Mouse (Mus musculus) E14TG2a.4 (cell line): ENCODE measurements at regions not wholly inside any gene's neighbourhood (a gene's known extent, or its start where the extent isn't known, plus 50 kb on each side); places are given as distances from the start of the nearest gene placed in this dataset.

ENCODE experiments used
- H3K27me3 ChIP-seq: 2 replicates; pipeline ENCODE4 v1.6.1; 2014; ENCODE audit warnings: low read length, control low read depth; ENCODE audit not compliant: insufficient read depth
- H3K36me3 ChIP-seq: 2 replicates; pipeline ENCODE4 v1.6.1; 2014; ENCODE audit warnings: low read length, control low read depth; ENCODE audit not compliant: insufficient read depth
- H3K4me1 ChIP-seq: replicated peaks from 2 replicates; pipeline ENCODE4 v1.6.1; 2014; ENCODE audit warnings: low read depth, low read length, control low read depth
- H3K4me3 ChIP-seq: replicated peaks from 2 replicates; pipeline ENCODE4 v1.5.1; 2014; ENCODE audit warnings: mild to moderate bottlenecking, low read length
- H3K9me3 ChIP-seq: 2 replicates; pipeline ENCODE4 v1.6.1; 2014; ENCODE audit warnings: low read length, control low read depth
- CTCF ChIP-seq: conservative IDR thresholded peaks from 2 replicates; pipeline ENCODE4 v1.5.1; 2014; ENCODE audit warnings: low read length
- NANOG ChIP-seq: IDR thresholded peaks from 2 replicates; pipeline ENCODE4 v1.6.1; 2014; ENCODE audit warnings: borderline replicate concordance, low read length, mixed read lengths
- POU5F1 ChIP-seq: IDR thresholded peaks from 2 replicates; pipeline ENCODE4 v1.6.1; 2014; ENCODE audit warnings: low read length, borderline replicate concordance

DNA sequence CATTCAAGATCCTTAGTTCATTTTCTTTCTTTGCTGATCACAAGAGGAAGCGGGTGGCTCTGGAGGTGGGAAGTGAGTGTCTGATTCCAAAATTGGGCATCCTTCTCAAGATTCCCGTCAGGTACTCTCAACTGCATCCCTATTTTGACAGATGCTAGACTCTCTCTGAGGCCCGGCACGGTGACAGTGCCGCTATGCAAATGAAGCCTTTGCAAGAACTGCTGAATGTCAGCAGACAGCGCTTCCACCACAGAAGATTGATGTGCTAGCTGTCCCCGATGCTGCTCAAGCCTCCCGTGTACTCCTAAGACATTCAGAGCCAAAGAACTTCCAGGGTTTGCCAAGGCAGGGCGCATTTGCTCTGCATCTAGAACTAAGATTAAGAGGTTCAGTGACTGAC lies 50.9 kb upstream of the Cpne4 start:
- TF ChIP-seq POU5F1 (no peak), CTCF (no peak), NANOG (no peak)
- H3K27me3 ChIP-seq, result no peaks in the 10 kb centered on the region
- H3K4me3 ChIP-seq, result no peak overlapping the region
- no peaks in the 10 kb centered on the region for H3K9me3 ChIP-seq
- no peaks in the 10 kb centered on the region for H3K36me3 ChIP-seq
- H3K4me1 ChIP-seq, result no peaks in the 10 kb centered on the region

DNA sequence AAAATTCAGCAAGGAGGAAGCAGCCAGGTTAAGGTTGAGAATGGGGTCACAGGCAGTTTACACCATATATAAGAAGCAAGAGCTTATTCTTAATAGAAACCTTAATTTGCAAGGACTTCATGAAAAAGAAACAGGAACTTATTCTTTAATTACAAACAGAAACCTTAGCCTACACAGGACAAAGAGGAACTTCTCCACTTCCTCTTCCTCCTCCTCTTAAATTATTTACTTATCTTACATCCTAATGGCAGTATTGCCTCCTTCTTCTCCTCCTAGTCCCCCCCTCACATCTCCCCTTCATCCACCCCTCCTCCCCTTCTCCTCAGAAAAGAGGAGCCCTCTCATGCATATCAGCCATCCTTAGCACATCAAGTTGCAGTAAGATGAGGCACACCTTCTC lies 56.4 kb upstream of the Cpne4 start:
- no peaks in the 10 kb centered on the region for H3K4me1 ChIP-seq
- H3K27me3 ChIP-seq, result no peaks in the 10 kb centered on the region
- TF ChIP-seq NANOG, result no peak
- no peak for TF ChIP-seq CTCF
- no peak for TF ChIP-seq POU5F1
- no peak overlapping the region for H3K4me3 ChIP-seq
- no peaks in the 10 kb centered on the region for H3K9me3 ChIP-seq
- H3K36me3 ChIP-seq, result no peaks in the 10 kb centered on the region

DNA sequence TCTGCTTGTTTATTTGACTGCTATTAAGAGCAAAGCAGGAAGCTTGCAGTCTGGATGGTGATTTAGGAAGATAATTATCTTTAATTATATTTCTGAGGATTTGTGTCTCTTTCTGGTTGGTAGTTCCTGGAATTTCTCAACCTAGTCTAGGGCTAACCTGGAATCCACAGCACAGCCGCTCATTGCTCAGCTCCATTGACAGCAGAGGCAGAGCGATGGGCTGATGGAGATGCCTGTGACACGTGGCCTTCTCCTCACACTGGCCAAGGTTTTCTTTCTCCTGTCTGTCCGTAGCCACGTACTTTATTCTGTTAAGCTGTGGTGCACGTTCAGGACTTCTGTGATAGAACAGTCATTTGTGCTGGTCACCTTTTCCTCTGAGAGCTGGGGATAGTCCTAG lies 57.7 kb upstream of the Cpne4 start:
- no peak for TF ChIP-seq POU5F1
- H3K36me3 ChIP-seq, result no peaks in the 10 kb centered on the region

DNA sequence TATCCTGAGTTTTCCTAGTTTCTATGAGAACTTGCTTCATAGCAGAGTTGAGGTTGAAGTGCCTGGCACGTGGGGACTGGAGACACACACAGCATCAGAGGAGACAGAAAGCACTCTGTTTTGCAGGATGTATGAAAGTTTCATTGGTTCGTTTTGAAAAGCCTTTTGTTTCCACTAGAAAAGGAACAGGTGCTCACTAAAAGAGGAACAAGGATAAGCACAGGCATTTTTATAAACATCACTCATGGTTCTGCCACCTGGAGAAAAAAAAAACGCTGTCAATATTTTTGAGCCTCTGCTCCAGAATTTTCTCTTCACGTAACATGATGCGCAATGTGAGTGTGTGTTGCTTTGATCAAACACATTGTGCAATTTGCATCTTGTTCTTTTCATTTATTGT lies 64.6 kb upstream of the Cpne4 start:
- H3K36me3 ChIP-seq, result no peaks in the 10 kb centered on the region
- H3K4me3 ChIP-seq, result no peak overlapping the region
- no peaks in the 10 kb centered on the region; the same call in 1 of the 2 replicates for H3K27me3 ChIP-seq
- H3K4me1 ChIP-seq, result no peaks in the 10 kb centered on the region
- peaks cover 6% of the 10 kb centered on the region; the same call in 1 of the 2 replicates for H3K9me3 ChIP-seq
- no peak for TF ChIP-seq NANOG
- TF ChIP-seq POU5F1, result no peak
- TF ChIP-seq CTCF, result no peak

More for the DNA sequence above, 57.7 kb upstream of the Cpne4 start:
- Histone ChIP-seq H3K4me3 (no peak overlapping the region), H3K27me3 (no peaks in the 10 kb centered on the region), H3K9me3 (no peaks in the 10 kb centered on the region), H3K4me1 (no peaks in the 10 kb centered on the region)

DNA sequence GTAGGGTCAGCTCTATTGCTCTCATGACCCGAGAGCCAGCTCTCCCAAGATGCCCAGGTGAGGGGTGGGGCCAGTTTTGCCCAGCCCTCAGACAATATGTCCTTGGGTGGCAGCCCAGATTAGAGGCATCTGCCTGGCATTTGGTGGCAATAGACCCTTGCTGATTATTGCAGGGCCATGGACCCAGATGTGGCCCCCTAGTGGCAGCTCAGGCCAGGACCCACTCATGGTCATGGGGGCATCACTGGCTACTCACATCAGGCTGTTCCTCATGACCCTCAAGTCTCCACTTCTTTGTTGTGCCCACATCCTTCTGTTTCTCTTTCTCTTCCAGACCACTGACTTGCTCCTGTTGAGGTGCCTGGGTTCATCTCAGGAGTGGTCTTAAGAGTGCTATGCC lies 66.4 kb upstream of the Cpne4 start:
- Histone ChIP-seq H3K36me3 (no peaks in the 10 kb centered on the region), H3K4me3 (no peak overlapping the region), H3K4me1 (no peaks in the 10 kb centered on the region), H3K27me3 (no peaks in the 10 kb centered on the region; the same call in 1 of the 2 replicates), H3K9me3 (peaks cover 6% of the 10 kb centered on the region; the same call in 1 of the 2 replicates)
- TF ChIP-seq NANOG, result no peak
- TF ChIP-seq POU5F1, result no peak
- no peak for TF ChIP-seq CTCF

DNA sequence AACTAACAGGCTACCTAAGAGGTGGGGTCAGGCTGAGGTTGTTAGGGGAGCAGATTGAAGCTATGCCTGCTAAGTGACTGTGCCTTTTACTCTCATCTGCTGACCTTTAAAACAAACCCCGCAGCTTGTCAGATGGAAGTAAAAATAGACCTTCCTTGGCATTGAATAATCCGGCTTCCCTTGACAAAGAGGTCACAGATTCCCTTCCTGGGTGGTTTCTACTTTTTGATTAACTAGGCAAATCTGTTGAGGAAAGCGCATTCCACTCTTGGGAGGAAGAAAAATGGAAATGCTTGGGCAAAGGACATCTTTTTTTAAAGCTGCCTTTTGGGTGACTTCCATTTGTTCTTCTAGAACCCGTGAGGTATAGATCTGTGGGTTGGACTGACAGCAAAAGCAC lies 72.3 kb upstream of the Cpne4 start:
- TF ChIP-seq NANOG (no peak), CTCF (no peak), POU5F1 (no peak)
- Histone ChIP-seq H3K9me3 (peaks cover 6% of the 10 kb centered on the region; the same call in 1 of the 2 replicates), H3K27me3 (no peaks in the 10 kb centered on the region), H3K36me3 (no peaks in the 10 kb centered on the region), H3K4me3 (no peak overlapping the region), H3K4me1 (no peaks in the 10 kb centered on the region)

DNA sequence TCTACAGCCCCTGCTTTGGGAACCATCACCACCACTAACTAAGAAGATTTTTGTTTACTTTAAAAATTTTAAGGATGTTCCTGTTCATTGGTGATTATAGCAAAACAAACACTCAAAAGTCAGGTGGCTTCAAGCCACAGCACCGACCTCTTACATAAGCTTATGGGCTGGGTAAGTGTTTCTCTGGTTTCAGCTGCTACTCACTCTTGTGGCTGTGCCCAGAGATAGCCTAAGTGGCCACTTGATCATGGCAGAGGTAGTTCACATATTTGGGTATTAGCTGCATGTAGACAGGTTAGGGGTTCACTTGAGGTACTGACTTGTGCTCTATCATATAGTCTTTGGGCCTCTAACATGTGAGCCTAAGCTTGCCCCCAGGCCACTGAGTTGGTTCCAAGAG lies 79.8 kb upstream of the Cpne4 start:
- Histone ChIP-seq H3K4me3 (no peak overlapping the region), H3K4me1 (no peaks in the 10 kb centered on the region), H3K27me3 (no peaks in the 10 kb centered on the region), H3K36me3 (no peaks in the 10 kb centered on the region), H3K9me3 (no peaks in the 10 kb centered on the region)
- no peak for TF ChIP-seq POU5F1
- TF ChIP-seq CTCF, result no peak
- TF ChIP-seq NANOG, result no peak

DNA sequence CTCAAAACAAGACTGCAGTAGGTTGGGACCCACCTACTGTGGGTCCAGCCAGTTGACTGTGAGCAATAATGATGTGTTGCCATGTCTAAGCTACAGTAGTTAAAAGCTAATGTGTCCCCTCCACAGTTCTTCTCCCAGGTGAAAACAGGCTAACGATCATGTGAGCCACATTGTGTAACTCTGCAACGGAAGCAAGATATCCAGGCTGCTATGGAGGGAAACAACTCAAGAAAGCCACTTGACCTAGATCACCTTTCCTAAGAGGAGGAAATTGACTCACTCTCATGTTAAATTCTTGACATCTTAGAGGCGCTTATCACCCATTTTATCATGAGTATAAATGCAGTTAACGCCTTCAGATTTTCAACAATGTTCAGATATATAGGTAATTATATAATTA lies 83.4 kb upstream of the Cpne4 start:
- H3K4me1 ChIP-seq, result no peaks in the 10 kb centered on the region
- no peaks in the 10 kb centered on the region for H3K27me3 ChIP-seq

DNA sequence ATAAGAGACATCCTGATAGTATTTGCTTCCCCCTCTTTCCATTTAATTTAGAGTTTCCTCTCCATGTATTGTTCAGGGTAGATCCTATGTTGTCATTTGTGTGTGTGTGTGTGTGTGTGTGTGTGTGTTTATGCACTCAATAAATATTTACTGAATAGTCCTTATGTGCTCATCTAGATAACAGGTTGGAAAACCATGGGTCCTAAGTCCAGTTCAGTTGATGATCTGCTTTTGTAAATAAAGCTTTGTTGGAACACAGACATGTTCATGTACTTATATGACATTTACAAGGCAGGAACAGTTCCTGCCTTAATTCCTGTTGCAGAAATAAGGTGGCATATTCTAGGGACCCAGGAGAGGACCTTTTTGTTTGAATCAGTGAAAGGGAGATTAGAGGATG lies 87.0 kb upstream of the Cpne4 start:
- no peaks in the 10 kb centered on the region for H3K36me3 ChIP-seq
- no peaks in the 10 kb centered on the region for H3K9me3 ChIP-seq
- no peaks in the 10 kb centered on the region for H3K4me1 ChIP-seq
- TF ChIP-seq POU5F1 (no peak), NANOG (no peak), CTCF (no peak)
- H3K4me3 ChIP-seq, result no peak overlapping the region
- no peaks in the 10 kb centered on the region for H3K27me3 ChIP-seq

More for the DNA sequence above, 83.4 kb upstream of the Cpne4 start:
- Histone ChIP-seq H3K4me3 (no peak overlapping the region), H3K36me3 (no peaks in the 10 kb centered on the region), H3K9me3 (no peaks in the 10 kb centered on the region)
- TF ChIP-seq NANOG, result no peak
- TF ChIP-seq CTCF, result no peak
- no peak for TF ChIP-seq POU5F1
